Mouse (Mus musculus) embryonic fibroblast, embryonic 13.5 days (primary cell): ENCODE measurements around the gene Ergic2. TPM values are rescaled to one million over a fixed set of nuclear protein-coding genes. Genes with fewer than 3 reads are reported as not detected.

Experiments used
- H3K27ac ChIP-seq: 2 replicates; pipeline ENCODE4 v1.5.1; 2012; ENCODE audit warnings: low read length, control low read depth, inconsistent platforms; ENCODE audit not compliant: insufficient read depth
- H3K4me1 ChIP-seq: 2 replicates; pipeline ENCODE4 v1.6.1; 2011; ENCODE audit warnings: low read length; ENCODE audit not compliant: control insufficient read depth, insufficient read depth
- H3K4me3 ChIP-seq: 2 replicates; pipeline ENCODE4 v1.5.1; 2011; ENCODE audit warnings: mild to moderate bottlenecking, control low read depth, low read length; ENCODE audit not compliant: insufficient read depth
- CTCF ChIP-seq: IDR thresholded peaks from 2 replicates; pipeline ENCODE4 v1.5.1; 2011; ENCODE audit warnings: mild to moderate bottlenecking, control low read depth, low read length, moderate library complexity, borderline replicate concordance; ENCODE audit not compliant: insufficient read depth
- POLR2A ChIP-seq: IDR thresholded peaks from 2 replicates; pipeline ENCODE4 v1.6.1; 2011; ENCODE audit warnings: low read depth, mild to moderate bottlenecking, control low read depth, low read length, moderate library complexity
- polyA plus RNA-seq: library from polyadenylated mRNA; stranded (reverse); fragments of >200 nt; gene quantifications from 2 replicates; pipeline ENCODE4 v1.2.4, GENCODE M21; 2011; ENCODE audit warnings: low read depth; ENCODE audit not compliant: missing spikeins, insufficient read length

The Ergic2 gene
- polyA plus RNA-seq = 124 and 152 TPM in 2 replicates

DNA sequence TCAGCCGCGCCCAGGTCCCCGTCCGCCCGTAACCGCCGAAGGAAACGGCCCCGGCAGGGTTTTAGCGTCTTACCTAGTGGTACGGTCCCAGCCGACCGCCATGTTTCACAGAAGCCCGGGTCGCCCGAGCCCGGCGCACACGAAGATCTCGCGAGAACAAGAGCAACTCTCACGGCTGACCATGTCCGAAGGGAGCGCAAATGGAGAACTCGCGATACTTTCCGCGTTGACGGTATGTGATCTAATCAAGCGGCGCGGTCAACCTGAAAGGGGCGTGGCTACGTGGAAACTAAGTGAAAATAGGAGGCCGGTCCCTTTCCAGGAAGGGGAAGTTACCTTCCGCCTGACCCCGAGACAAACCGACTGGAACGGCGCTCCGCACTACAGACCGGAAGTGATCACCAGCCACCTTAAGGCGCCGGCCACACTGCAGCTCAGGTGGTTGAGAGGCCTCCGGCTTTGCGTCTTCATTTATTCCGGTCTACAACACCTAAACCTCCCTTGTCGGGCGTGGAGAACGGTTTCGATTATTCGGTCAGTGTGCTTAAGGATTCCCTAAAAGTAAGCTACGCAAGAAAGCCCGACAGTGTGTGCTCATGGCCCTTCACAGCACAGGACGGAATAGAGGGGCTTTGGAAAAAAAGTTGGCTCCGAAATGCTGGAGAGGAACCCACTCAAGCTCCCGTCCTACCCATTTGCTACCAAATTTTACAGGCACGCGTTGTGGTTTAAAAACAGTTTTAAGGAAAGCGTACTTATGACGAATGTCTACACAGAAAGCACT, at the start of gene Ergic2:
Gene Ergic2, minus strand, starts transcription at position 478 of the 784 bp plus-strand sequence.
- Histone ChIP-seq H3K4me3 (peak within 1 kb of the TSS; percentile 92), H3K4me1 (peaks cover 4% of the 10 kb centered on the region; the same call in 1 of the 2 replicates), H3K27ac (peak within 1 kb of the TSS; percentile 49)
- TF ChIP-seq CTCF (no peak), POLR2A (peak; percentile 74)

DNA sequence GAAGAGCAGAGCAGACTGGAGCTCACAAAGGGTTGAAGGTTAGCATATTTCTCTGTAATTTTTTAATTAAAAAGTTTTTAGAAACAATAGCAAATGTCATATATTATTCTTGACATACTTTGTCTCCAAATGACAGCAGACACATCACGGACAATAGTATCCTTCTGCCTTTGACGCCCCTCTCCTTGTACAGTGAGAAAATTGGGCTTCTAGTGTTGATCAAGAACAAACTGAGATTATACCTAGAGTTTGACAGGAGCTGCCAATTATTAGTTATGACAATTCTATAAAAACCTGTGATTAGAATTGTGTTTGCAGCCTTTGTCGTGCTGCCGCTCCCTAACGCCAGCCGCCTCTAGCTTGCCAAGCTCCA, 48.5 kb upstream of the Ergic2 start:
- TF ChIP-seq CTCF = no peak
- H3K27ac ChIP-seq = no peak overlapping the region
- H3K4me1 ChIP-seq = no peaks in the 10 kb centered on the region
- H3K4me3 ChIP-seq = no peak overlapping the region

DNA sequence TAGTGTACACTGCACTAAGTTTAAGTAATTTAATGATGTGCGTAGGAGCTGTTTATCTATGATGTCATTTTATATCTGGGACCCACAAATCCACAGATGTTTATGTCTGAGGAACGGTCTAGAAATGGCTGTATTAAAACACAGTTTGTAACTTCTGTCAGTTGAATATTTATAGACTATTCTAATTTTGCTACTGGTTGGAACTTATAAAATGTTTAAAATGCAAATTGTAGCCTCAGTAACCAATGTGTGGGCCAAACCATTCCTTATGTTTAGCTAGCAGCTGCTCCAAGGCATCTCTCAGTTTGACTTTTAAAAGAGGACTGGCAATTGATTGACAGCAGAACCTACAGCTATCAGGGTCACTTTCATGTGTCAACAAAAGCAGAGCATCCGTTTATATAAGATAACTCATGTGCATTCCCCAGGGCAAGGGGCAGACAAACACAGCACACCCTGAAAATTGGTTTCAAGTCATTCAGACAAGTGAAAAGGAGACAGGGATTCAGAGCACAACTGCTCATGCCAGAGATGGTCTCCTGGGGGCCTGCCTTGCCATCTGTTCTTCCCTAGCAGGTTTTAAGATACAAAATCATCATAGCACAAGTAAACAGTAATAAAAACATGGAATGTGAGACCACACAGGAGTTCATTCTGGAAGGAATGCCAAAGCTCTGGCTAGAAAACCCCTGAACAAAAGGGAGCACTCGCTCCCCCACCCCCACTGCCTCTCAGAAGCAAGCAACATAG, 48.0 kb upstream of the Ergic2 start:
- Histone ChIP-seq H3K4me3 (no peak overlapping the region), H3K4me1 (no peaks in the 10 kb centered on the region), H3K27ac (no peak overlapping the region)
- no peak for TF ChIP-seq CTCF
- TF ChIP-seq POLR2A = no peak

DNA sequence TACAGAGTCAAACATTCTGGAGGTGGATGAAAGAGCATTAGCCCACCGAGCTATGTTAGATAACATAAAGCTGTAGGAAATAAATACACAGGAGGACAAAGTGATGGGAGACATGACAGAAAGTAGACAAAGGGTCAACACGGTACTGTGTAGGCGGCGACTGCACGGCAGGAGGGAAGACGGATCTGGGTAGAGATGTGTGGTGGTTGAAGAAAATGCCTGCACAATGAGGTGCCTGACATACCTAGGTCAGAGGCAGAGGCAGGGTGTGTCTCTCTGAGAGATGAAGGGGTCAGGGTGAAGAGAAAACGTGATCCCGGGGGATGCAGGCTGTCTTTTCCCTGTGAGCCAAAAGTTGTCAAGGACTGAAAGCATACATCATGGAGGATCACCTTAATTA, 46.9 kb upstream of the Ergic2 start:
- H3K27ac ChIP-seq = no peak overlapping the region
- no peak for TF ChIP-seq CTCF
- TF ChIP-seq POLR2A = no peak
- H3K4me1 ChIP-seq = no peaks in the 10 kb centered on the region
- no peak overlapping the region for H3K4me3 ChIP-seq

DNA sequence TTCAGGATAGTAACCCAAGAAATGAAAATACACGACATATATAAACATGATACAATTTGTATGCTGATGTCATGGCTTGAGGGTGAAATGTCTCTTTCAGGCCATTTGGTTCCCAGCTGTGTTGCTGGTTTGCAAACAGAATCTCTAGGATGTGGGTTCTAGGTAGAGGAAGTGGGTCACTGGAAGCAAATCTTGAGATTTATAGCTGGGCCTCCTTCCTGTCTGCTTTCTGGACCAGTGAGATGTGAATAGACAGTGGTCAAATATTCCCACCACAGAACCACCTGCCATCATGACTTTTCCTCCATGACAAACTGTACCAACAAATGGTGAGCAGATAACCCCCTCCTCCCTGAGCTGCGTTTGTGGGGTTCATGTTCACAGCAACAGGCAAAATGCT, 45.6 kb upstream of the Ergic2 start:
- Histone ChIP-seq H3K4me3 (no peak overlapping the region), H3K4me1 (no peaks in the 10 kb centered on the region), H3K27ac (no peak overlapping the region)
- TF ChIP-seq CTCF (no peak), POLR2A (no peak)

DNA sequence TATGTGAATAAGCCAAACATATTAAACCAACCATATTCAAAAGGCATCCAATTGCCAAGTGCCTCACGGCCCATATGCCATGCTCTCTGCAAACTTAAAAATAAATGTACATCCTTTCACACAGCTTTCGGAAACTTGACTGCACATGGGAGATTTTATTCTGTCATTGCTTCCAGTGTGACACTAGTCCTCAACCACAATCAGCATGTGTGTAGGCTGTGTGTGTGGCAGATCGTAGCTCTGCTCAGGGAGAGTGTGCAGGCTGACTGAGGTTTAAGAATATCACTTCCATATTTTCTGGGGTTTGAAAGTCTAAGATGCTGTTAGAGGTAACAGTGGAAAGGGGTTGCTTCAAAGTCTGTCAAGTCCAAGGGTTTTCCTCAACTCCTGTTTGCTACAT, 43.9 kb upstream of the Ergic2 start:
- Histone ChIP-seq H3K4me3 (no peak overlapping the region), H3K27ac (no peak overlapping the region), H3K4me1 (no peaks in the 10 kb centered on the region)
- TF ChIP-seq POLR2A (no peak), CTCF (no peak)

DNA sequence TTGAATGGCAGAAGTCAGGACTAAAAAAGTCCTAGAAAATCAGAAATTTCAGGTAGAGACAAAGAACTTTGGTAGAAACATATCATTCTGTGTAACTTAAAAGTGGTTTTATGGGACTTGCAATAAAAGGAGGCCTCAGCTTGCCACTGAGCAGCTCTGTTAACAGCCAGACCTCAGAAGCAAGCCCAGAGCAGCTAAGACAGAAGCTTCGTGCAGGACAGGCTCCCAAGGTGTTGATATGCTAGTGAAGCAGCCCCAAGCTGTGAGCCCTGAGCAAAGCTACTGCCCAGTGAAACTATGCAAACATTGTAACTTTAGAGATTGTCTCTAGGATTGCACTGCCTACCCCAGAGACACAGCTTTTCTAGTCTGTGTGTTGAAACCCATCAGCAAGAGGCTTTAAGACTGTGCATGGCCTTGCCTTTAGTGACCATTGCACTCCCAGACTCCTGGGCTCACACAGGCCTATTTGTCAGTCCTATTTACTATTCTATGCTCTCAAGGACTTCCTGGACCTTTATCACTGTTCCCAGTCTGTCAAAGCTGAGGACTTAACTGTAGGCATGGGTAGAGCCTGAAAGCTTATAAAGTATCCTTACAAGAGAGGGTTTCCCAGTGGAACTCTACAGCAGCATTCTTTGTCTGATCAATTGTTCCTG, 43.4 kb upstream of the Ergic2 start:
- no peak overlapping the region for H3K27ac ChIP-seq

DNA sequence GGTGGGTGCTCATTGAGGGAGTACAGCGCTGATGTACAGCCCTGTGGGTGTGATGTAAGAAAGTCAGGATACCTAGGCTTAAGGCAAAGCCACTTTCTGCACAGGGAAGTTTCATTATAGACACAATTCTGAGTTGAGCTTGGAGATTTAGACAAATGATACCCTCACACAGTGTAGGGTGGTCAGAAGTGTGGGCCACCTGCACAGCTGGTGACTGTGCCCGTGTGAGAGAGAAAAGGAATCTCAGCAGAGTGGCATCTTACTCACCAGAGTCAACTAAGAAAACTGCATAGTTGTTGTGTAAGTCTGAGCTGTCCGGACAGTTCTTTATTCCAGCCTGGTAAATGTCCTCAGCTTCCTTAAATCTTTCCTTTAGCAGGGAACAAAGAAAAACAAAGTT, 37.0 kb upstream of the Ergic2 start:
- TF ChIP-seq POLR2A = no peak
- TF ChIP-seq CTCF = no peak
- Histone ChIP-seq H3K4me3 (no peak overlapping the region), H3K4me1 (no peaks in the 10 kb centered on the region; the same call in 1 of the 2 replicates), H3K27ac (no peak overlapping the region)

More for the DNA sequence above, 43.4 kb upstream of the Ergic2 start:
- Histone ChIP-seq H3K4me1 (no peaks in the 10 kb centered on the region), H3K4me3 (no peak overlapping the region)
- TF ChIP-seq POLR2A (no peak), CTCF (no peak)

DNA sequence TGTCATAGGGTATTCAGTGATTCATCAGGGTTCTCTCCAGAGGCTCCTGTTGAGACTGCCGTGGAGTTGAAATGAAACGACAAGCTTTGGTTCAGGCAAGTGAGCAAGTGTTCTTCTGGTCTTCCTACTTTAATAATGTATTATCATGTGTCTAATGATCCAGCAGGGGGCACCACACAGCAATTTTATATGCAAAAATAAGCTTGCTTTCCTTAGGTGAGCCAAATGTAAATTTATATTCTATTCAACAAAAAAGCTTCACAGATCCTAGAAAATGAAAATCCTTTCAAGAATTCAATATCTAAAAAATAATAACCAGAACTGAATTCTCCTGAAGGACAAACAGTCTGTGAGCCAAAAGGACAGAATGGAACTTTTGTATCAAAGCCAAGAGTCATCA, 36.5 kb upstream of the Ergic2 start:
- no peak for TF ChIP-seq CTCF
- no peak for TF ChIP-seq POLR2A
- Histone ChIP-seq H3K27ac (no peak overlapping the region), H3K4me3 (no peak overlapping the region), H3K4me1 (no peaks in the 10 kb centered on the region; the same call in 1 of the 2 replicates)

DNA sequence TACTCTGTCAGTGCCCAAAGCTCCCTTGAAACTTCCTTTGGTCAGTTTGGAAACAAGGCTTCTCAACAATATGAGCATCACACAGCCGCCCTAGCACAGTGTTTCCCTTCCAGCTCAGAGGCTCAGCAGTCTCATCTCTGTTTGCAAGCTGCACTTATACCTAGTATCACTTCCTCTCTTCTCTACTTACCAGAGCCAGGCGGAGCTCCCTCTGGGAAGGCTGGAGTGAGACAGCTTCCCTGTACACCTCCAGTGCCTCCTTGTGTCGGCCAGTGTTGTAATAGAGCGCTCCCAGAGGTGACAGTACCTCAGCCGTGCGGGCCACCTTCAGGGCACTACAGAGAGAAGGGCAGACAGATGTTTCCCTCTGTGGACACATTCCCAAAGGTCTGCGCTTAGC, 34.4 kb upstream of the Ergic2 start:
- Histone ChIP-seq H3K27ac (no peak overlapping the region), H3K4me3 (no peak overlapping the region), H3K4me1 (no peaks in the 10 kb centered on the region; the same call in 1 of the 2 replicates)
- TF ChIP-seq POLR2A = no peak
- TF ChIP-seq CTCF = no peak
